Mouse (Mus musculus): Measurements from ENCODE around the gene Homer2.

The Homer2 gene

GRCm38 (mm10) chr7:81698357-81698756 is 9.0 kb downstream of the Homer2 start:
- DNase-seq (ENCODE audit: low read depth, low spot score): no peak

DNA sequence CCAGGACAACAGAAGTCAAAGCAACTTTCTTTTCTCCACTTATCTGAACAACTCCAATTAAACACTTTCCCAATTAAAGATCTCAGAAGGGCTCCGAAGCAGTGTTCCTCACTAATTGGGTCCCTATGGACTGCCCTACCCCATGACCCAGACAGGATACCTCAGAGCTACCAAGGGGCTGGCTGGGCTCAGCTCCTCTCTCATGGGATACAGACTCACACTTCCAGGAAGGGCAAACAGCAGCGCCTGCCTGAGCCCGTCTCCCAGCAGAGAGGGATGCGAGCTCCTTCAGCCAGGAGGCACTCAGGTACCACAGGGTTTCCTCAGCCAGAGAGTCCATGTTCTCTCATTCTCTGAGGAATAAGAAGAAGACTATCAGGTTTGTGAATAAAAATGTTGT is 9.4 kb downstream of the Homer2 start:
- no peak for DNase-seq (ENCODE audit: low read depth, low spot score)

- DNase-seq (ENCODE audit: low read depth, low spot score): no peak
Measured at GRCm38 (mm10) chr7:81695763-81696533, 11.4 kb downstream of the Homer2 start.

DNA sequence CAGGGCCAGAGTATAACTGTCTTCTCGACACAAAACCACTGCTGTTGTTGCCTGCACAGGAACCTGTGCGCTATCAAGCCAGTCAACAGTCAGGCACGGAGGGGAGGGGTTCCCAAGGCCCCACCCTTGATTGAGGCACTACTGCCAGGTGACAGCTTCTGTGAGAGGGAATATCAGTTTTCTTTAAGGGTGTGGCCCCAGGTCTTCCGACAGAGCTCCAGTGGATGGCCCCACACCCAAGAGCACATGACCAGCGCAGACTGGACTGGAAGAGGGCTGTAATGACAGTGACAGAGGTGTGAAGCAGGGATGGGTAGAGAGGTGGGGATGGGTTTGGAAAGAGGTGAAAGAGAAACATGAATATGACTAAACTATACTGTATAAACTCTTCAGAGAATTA is 16.3 kb downstream of the Homer2 start:
- no peak for DNase-seq (ENCODE audit: low read depth, low spot score)

DNA sequence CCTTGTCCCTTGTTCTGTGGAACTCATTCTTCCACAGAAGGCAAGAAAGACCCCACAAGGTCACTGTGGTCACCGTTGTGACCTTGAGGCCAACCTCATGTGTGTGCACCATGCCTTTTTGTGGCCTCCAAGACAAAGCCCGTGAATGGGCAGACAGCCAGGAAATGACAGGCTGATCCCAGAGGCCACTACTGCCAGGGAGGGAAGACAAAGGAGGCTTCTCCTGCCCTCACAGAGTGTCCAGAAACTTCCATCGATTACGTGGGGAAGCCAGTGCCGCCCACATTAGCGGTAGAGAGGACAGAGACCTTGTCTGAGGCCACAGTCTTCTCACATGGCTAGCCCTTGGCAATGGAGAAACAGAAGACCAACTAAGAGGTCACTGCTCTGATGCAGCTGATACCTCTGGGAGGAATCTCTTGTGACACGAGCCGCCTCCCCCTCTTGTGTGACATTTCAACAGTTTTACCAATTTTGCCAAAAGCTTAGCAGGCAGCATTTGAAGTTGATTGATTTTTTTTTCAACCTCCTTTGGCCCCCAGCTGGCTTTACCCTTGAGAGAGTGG is 18.1 kb downstream of the Homer2 start:
- DNase-seq (ENCODE audit: low read depth, low spot score): no peak

DNA sequence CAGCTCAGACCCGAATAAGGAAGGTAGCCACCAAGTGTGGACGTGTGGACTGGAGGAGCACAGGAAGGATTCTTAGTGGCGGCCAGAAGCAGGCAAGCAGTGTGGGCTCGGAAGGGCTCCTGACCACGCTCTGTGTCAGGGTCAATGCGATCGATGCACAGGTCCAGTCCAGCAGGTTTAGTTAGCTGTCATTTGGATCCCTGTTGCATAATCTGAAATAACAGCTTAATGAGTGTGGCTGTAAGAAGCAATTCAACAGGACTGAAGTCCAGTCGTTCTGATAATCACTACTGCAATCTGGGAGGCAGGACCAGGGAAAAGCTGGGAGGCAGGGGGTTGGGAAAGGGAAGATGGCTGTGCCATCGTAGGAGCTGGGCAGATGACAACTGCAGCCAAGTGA is 18.9 kb downstream of the Homer2 start:
- no peak for DNase-seq (ENCODE audit: low read depth, low spot score)

DNA sequence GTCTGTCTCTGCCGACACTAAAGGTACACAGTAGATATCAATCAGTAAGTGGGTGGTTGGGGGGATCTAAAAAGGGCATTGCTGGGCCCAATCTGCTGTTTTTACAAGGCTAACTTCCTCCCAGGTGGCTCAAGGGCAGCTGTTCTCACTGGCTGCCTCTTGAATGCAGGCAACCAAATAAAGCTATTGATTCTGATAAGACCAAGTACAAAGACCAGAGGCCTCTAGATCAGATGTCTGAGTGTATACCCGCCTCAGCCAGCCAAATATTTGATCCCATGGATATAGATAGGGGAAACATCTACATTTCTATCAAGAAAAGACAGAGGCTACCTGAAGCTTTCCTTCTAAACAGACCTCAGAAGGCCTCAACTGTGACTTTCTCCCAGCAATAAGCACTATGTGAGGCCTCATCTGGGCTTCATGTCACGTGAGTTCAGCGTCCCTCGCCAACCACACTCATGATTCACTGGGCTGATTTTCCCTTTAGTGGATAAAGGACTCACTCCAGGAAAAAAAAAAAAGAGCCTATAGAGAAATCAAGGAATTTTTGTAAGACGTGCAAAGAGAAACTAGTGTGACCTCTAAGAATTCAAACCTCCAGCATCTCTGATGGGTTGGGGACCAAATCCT is 19.5 kb downstream of the Homer2 start:
- DNase-seq (ENCODE audit: low read depth, low spot score): peak; percentile 44

DNA sequence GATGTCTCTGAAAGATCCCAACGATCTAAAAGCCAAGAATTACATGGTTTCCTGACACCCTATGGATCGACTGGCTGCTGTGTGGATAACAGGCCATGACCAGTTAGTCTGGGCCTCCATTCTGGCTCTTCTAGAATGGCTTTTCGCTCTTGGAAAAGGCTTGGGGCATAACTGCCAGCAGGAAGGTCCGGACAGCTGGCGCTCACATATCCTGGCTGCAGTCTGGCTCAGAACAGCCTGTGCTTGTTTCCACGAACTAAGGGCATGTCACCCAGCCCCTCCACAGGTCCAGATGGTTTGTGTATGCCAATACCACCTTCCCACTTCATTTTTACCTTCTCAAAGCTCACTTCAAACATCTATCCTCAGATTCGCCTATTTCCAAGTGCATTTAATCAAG is 22.0 kb downstream of the Homer2 start:
- DNase-seq (ENCODE audit: low read depth, low spot score): no peak

DNA sequence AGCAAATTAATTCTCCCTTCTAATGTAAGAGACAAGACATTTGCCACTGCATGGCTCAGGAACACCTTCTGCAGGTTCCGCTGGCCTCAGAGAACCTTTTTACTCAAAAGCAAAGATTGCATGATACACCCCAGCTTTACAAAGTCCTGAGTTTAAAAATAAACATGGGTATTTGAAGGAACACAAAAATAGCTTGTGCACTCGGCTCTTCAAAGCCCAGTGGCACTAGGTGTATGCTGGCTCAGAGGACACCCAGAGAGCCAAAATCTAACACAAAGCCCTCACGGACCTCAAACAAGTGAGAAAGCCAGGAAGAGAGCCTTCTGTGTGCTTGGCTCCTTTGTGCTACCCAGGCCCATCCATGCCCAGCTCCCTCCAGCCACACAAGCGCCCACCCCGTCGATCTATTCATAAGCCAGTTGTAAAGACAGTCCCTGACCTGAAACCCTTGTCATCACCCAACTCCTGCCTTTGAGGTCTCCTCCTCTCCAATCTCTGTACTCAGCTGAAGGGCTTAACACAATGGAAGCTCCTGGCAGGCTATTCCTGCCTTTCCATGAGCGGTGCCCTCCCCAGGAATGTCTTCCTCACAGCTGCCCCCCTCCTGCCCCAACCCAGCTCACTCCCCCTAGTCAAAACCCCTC is 23.4 kb downstream of the Homer2 start:
- no peak for DNase-seq (ENCODE audit: low read depth, low spot score)

- DNase-seq (ENCODE audit: low read depth, low spot score): no peak
Measured at GRCm38 (mm10) chr7:81681386-81681785, 25.9 kb downstream of the Homer2 start.

- DNase-seq (ENCODE audit: low read depth, low spot score): no peak
Measured at GRCm38 (mm10) chr7:81673359-81674013, 33.8 kb downstream of the Homer2 start.

GRCm38 (mm10) chr7:81672735-81673291 is 34.5 kb downstream of the Homer2 start:
- DNase-seq (ENCODE audit: low read depth, low spot score): no peak

GRCm38 (mm10) chr7:81667156-81667555 is 40.2 kb downstream of the Homer2 start:
- no peak for DNase-seq (ENCODE audit: low read depth, low spot score)

DNA sequence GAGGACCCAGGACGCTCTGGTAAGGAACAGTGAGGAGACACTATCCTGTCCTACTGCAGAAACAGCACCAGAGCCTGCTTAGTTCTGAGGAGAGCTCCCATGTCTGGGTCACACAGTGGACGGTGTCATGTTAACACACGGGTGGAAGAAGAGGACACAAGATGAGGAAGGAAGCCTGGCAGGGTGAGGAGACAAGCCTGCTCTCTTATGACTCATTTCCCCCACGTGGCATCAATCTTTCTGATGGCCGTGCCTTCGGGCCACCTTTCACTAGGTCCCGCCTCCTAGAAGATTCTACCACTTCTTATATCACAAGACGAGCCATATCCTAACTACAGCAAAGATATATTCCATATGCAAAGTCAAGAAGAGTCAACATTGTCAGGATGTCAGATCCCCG is 40.7 kb downstream of the Homer2 start:
- no peak for DNase-seq (ENCODE audit: low read depth, low spot score)

GRCm38 (mm10) chr7:81663057-81663456 is 44.3 kb downstream of the Homer2 start:
- DNase-seq (ENCODE audit: low read depth, low spot score): no peak

DNA sequence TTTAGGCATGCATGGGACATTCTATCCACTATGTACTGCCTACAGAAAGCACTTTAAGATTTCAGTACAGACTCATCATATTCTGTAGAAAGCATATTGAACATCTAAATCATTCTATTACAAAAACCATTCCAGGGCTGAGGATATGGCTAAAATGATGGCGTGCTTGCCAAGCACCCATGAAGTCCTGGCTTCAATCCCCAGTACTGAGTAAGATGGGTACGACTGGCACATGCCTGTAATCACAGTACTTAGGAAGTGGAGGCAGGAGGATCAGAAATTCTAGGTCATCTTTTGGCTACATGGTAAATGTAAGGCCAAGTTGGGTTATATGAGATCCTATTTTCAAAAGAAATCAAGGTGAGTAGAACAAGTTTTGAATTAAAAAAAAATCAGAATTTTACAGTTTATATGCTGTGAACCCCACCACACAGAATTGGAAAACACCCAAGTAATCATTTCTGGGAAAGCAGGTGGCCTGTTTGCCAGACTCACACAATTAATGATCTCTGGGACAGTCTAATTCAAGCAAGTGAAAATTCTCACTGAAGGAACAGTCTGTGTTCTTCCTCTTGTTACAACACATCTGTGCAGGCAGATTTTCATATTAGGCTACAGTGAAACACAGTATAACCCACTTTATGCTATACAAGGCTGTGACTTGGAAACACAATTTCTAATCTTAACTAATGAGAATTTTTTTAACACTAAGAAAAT is 49.5 kb downstream of the Homer2 start:
- DNase-seq (ENCODE audit: low read depth, low spot score): no peak

DNA sequence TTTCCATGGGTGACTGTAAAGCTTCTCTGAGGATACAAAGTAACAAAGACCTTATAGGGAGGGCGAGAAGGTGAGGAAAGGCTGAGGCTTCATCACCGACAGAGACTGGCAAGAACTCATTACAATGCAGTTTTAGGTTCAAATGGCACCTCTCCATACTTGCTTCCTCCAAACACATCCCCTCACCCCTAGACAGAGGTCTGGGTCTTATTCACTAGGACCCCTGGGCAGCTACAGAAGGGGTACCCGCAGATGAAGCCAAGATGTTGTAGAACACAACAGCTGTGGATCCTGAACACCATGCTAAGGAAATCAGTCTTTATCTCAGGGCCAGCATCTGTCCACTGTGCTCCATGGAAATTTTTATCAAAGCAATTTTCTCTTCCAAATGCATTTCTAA is 50.3 kb downstream of the Homer2 start:
- DNase-seq (ENCODE audit: low read depth, low spot score): no peak

DNA sequence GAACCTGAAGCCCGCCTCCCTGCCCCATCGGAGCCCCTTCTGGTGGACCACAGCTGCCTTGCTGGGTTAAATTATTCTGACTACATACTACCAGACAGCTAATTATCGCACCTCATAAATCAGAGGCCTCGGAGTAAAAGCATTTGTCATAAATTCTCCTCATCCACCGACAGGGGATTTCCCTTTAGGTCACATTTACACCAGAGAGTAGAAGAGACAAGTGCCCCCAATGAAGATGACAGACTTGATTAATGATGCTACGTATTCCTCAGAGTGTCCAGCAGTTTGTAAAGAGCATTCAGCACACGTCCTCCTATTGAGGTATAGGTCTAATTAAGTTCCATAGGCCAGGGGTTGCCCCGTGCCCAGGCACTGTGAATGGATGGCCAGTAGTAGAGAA is 50.7 kb downstream of the Homer2 start:
- no peak for DNase-seq (ENCODE audit: low read depth, low spot score)

DNA sequence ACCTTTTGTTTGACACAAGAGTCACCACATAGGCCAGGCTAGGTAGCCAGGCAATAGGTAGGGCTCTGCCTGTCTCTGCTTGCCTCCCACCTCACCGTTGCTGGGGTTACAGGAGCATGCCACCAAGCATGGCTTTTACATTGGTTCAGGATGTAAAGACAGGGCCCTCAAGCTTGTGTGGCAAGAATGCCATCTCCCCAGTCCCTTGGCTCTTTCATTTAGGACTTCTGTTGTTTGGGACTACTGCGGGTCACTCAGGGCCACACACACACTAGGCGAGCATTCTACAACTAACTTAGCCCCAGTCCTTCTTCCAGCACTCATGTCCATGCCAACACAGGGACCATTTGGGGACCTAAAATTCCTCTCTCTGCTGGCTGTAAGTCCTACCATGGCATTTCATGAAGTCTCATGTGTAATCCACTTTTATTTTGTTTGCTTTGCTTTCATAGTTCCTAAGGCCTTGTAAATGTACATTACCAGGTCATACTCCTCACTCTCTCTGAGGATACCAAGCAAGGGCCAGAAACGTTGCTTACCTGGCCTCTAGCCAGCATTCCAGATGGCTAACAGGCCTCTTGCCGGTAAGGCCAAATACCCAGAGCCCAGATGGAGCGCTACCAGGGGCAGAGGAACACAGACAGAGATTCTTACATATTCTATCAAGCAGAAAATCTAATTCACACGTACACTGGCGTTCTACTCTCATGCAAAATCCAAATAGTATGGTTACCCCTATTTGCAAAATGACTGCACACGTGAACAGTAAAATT is 52.2 kb downstream of the Homer2 start:
- no peak for DNase-seq (ENCODE audit: low read depth, low spot score)

- no peak for DNase-seq (ENCODE audit: low read depth, low spot score)
Measured at GRCm38 (mm10) chr7:81653988-81654387, 53.3 kb downstream of the Homer2 start.

Data from A20 (cell line).